Mouse (Mus musculus): ENCODE data around the gene Abcg2. TPM values are rescaled to one million over a fixed set of nuclear protein-coding genes. Genes with fewer than 3 reads are reported as not detected.

Abcg2 gene
- total RNA-seq, 2 experiments from 2014 or later, result 16.2 to 22.9 TPM

DNA sequence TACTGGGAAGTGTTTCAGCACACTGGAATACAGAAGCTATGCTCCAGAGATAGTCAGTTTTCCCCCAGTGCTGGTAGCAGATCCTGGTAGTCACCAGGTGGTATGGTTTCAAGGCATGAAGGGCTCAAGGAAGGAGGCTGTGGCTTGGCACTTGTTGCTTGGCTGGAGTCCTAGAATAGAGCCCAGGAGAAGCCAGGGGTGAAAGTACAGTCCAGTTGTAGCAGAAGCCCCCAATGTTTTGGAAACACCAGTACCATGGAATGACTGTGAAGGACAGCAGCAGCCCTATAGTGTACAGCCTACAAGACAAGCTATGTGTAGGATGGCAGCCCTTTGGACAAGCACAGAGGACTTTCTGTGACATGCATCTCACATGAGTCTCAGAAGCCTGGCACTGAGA is 54.2 kb downstream of the Abcg2 start:
- DNase-seq, result no peak

DNA sequence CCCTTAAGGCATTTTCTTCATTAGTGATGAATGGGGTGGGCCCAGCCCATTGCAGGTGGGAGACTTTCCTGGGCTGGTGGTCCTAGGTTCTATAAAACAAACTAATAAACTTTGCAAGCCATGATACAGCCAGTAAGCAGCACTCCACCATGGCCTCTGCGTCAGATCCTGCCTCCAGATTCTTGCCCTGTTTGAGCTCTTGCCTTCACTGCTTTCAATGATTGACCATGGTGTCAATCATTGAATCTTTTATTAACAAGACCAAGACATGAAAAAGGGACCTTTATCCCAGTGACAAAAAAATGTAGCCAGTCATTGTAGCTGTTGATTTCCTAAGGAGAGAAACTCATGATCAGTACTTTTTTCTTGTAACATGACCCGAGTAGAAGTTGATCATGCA is 55.1 kb downstream of the Abcg2 start:
- DNase-seq, result no peak

DNA sequence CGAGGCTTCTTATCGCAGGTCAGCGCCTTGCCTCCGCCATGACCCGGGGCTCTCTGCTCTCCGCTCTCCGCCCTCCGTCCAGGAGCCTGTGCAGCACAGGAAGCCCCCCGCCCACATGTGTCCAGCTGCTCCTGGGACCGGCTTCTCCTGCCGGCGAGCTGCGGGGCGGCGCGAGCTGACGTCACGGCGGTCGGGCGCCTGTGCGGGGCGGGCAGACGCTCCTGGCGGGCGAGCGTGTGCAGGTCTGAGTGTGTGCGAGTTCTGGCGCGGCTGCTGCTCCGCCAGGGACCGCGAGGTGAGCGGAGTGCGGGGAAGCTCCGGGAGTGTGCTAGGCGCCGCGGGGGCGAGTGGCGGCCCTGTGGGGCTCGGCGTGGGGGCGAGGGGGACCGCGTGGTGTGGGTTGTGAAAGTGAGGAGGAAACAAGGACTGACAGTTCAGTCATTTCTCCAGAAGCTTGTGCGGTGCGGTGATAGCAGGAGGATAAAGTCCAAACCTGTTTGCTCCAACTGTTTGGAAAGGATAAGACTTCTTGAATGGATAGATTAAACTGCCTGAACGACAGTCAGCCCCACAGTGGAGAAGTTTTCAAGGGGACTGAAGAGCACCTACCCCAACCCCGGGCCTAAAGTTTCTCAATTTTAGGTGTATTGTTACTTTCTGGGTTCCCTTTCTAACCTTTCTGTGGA is 56.2 kb downstream of the Abcg2 start:
- peak; percentile 66 to 70 for DNase-seq

DNA sequence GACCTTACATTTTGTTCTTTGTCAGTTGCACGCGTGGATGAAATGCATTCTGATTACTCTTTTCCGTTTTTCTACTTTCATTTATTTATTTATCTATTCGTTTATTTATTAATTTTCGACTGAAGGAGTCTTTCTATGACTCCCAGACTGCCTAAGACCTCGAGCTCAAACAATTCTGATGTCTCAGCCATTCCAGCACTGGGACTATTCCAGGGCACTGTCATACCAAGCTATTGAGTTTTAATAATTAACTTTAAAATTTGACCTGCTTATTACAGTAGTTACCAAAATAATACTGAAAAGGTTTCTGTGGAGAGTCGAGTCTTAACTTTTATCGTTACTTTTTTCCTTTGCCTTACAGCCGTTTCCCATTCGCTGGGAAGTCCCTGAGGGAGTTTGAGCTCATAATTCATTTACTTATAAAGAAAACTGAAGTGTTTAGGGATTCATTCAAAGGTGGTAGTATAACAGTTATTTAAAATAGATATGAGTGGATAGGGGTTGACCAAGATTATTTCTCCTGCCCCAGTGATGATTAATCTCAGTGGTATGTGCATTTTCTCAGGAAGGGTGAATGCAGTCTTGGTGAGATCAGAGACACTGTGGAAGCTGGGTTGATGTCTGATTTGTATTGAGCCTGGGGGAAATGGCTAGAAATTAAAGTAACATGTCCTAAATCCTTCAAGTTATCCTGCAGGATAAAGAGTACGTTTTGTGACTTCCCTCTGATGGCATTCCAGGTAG is 56.9 kb downstream of the Abcg2 start:
- no peak for DNase-seq

DNA sequence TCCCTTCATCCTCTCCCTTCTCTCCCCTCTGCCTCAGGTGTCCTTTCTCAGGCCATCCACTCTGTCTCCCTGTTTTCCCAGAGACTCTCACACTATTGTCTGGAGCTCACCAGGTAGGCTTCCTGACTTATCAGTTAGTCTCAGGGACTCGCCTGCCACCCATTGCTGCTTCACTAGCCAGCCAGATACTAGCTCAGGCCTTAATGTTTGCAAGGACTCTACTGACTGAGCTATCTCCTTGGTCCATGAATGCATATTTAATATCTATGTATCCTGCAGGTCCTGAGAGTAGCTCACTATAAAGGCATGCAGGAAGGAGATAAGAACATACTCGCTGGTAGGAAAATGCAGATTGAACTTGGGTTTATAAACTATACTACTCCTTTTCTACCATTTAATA is 57.9 kb downstream of the Abcg2 start:
- DNase-seq, result no peak

DNA sequence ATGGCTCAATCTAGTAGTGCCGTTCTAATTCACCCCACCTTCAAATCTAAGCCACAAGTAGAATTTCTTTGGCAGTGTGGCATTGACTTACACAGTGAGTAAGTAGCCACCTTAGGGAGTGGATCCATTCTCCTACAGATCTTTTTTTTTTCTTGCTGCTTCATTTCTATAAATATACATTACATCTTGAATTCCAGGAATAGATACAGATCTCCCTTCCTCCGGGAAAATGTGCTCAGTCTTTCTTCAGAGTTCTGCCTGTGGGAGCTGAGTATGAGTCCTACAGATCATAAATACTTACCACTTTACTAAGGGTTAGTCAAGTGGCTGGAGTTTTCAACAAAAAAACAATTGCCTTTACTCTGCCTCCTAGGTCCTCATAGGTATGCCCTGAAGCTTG is 60.3 kb downstream of the Abcg2 start:
- no peak for DNase-seq

DNA sequence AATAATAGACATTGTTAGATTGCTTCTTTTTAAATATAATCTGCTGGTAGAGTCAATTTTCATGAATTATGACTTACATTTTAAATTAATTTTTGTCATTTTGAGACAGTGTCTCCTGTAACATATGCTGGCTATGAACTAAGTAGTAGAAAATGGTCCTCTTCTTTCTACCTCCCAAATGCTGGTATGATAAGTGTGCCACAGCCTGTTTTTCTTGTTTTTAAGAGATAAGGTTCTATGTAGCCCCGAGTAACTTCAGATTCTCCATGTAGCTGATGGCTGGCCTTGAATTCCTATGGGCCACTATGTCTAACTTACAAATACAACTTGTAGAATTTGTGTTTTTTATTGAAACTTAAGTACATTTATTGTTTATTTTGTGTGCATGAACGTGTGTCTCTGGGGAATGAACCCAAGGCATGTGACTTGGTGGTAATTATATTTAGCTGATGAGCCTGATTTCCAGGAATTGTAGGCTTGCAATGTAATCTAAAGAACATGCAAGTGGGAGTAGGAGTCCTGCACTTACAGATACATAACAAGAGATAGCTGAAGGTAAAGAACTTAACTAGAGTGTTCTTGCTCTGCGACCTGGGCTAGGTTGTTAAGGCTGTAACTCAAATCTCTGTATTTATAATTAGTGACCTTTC is 63.9 kb downstream of the Abcg2 start:
- DNase-seq, result no peak

DNA sequence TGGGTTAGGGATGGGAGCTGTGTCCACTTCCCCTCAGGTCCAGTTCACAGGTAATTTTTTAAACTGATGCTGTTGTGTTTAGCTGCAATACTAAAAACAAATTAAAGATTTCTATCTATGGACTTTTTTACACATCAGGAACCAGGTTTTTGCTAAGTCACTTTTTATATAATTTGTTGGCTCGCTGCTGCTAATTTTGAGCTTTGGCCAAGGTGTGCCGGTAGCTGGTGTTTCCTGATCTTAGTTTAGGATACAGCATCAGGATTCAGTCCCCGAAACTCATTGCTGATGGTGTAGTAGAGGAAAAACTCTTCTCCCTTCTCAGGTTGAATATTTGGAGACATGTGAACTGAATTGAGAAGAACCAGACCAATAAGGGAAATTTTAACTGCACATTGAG is 65.8 kb downstream of the Abcg2 start:
- no peak for DNase-seq

DNA sequence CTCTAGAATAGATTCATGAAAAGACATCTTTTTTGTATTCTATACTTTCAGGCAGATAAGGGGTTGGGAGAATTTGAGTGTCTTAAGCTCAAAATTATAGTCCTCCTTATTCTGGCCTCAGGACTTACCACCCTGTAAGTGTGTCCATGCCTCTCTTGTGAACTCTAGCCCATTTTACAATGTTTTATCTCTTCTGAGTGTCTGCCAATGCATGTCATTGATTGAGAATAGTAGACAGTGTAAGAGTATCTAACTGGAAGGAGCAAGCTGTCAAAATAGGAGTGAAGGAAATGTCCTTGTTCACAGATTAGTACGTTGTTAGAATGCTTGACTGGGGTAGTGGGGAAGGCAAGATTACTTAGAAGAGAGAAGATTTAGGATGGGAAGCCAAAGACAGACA is 66.7 kb downstream of the Abcg2 start:
- no peak for DNase-seq

DNA sequence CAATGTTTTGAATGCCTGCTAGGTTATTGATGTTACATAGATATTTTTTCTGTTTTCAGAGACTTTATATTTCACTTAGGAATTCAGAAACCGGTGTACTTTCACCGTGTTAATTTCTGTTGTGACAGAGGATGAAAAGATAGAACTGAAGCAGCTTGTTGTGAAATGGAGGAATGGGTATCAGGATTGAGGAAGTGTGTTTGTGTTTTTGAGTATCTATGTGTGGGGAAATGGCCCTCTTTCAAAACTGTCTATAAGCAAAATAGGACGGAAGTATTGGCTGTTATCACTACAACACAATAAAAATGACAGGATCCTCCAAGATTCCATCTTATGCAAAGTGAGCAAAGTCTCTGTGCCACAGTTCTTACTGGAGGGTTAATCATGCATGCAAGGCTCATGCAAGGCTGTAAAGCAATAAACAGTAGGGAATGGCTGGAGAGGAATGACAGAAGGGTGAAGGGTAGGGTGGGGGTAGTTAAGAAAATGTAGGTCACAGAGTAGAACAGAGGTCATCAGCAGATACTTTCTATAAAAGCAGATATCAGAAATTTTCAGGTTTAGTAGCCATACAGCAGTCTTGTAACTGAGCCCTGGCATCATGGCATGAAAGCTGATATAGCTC is 76.7 kb downstream of the Abcg2 start:
- DNase-seq, result no peak

DNA sequence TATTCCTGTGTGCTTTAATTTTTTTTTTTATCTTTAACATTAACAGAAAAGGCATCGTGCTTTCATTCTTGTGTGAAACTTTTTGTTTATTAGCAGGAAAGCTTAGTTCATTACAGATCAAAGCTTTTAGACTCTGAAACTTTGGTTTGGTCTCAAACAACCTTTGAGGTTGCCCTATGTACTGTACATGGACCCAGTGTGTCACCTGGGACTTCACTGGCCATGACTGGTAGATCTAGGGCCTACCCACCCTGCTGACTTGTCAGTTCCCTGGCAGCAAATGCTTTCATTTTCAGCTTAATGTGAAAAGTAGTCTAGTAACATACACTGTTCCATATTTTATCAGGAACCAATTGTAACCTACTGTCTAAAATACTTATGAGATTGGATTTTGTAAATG is 93.5 kb downstream of the Abcg2 start:
- no peak for DNase-seq

DNA sequence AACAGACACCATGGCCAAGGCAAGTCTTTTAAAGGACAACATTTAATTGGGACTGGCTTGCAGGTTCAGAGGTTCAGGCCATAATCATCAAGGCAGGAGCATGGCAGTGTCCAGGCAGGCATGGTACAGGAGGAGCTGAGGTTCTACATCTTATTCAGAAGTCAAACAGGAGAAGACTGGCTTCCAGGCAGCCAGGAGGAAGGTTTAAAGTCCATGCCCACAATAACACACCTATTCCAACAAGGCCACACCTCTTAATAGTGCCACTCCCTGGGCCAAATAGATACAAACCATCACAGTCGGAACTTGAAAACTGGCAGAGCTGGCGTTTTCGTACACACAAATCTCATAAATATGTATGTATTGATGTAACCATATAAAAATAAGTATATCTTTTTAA is 94.2 kb downstream of the Abcg2 start:
- no peak for DNase-seq

DNA sequence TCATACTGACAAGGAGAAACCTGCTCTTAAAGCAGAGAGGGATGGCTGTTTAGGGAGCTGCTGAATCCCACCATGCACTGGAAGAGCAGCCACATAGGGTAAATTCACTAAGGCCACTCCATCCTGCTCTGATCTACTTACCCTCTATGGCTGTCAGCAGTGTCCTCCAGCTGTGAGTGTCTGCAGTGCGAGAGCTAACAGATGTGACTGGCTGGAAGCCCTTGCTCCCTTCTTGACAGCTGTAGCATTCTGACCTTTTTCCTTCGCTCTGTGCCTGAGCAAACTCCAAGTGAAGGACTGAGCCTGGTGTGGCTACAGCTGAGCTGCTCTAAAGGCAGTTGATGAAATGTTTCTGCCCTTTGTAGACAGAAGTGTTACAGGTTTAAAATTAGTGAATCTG is 107.3 kb downstream of the Abcg2 start:
- DNase-seq, result no peak

DNA sequence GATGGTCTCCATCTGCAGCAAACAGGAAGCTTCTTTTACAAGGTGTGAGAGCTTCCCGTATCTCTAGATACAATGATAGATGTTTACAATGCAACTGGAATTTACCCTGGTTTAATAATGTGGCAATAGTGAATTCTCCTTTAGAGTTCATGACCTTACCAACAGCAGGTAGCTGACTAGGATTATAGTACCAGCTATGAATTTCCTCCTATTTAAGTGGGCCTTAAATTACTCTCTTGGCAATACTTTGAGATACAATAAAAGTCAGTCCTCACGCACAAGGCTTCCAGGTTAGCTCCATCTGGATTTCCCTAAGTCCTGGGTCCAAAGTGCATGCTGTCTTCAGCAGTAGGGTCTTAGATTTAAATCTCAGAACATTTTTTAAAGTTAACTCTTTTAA is 109.9 kb downstream of the Abcg2 start:
- no peak for DNase-seq

DNA sequence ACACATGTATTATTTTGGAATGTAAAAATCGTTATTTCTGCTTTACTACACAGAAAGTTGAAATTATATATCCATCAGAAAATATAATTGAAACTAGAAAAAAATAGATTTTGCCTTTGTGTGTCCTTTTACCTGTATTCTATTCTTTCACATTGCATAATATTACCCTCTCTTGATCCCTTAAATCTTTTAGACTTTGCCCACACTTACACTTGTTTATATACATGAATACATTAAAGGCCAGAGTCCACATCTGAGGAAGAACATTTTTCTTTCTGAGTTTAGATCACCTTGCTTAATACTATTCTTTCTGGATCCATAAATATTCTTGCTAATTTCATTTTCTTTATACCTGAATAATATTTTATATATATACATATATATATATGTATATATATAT is 110.4 kb downstream of the Abcg2 start:
- DNase-seq, result no peak

DNA sequence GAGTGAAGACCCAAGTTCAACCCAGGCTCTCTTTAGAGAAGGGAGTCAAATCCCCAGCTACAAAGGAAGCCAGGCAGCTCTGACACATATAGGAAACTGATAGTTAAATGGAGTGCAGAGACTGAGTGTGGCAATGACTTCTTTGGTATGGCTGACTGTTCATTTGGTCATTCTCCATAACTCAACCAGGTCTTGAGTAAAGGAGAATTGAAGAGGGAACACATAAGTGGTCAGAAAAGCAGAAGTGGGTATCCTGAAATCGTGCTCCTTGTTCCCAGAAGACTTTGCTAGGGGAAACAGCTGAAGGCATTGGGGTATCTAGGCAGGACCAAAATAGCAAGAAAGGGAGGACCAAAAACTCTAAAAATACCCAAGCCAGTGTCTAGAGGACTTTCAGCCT is 126.0 kb downstream of the Abcg2 start:
- no peak for DNase-seq

DNA sequence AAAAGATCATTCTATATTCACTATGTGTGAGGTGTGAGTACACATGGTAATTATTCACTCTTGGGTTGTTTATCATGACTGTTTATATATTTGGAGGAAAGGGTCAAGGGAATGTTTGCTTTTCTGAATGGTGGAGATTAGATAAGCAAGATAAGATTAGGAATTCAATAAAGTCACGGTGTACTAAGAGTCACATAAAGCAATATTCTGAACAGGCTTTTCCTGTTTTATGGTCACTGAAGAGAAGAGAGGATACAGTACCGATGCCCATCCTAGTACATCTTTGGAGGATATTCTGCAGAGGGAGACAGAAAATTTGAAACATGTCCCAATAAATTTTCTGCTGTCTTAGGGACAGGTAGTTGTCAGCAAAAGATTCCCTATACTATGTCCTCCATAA is 127.6 kb downstream of the Abcg2 start:
- no peak for DNase-seq

DNA sequence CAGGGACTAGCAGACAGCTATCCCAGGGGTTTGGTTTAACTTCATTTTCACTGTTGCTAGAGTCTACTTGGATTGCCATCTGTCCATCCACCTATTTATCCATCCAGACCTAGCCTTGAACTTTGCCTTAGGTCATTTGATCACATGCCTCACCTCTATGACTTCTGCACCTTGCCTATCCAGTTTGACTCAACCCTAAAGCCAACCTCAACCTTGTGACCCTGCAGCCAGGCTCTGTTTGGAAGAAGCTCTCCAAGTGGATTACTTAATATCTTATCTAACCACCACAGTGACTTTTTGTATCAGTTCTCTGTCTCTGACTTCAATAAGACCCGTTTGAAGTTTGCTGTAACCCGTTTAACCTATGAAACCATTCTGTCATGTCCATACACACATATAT is 149.5 kb downstream of the Abcg2 start:
- no peak for DNase-seq

DNA sequence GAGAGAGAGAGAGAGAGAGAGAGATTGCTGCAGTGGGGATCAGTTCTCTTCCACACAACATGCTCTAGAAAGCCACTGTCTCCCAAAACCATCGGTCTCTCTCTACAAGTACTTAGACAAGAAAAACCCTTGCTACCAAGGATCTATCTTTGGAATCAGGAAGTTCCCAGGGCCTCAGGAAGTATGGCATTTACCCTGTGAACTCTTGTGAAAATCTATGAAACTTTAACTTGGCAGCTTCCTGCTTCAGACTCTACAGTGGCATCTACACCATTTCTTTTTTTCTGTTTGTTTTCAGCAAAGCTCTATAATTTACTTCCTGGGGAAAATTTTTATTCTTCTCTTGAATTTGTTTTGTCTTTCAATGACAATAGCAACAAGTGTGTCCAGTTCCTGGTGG is 150.8 kb downstream of the Abcg2 start:
- DNase-seq, result no peak

Measured in layer of hippocampus, postnatal 36 days (tissue).